Mouse (Mus musculus): ENCODE results near the gene Galnt4.
"Not testable (repeated sequence)": the region's sequence is repeated elsewhere in the genome, so short reads cannot be mapped to it uniquely, and the experiment has no call there.

The Galnt4 gene

GRCm38 (mm10) chr10:99157697-99158096 is 49.7 kb downstream of the Galnt4 start:
- DNase-seq (ENCODE audit: low spot score) = not testable (repeated sequence)

- no peak for DNase-seq (ENCODE audit: low spot score)
These were observed 54.1 kb downstream of the Galnt4 start for GRCm38 (mm10) chr10:99161987-99162582.

All from spleen, adult 12 weeks (tissue).